Mouse (Mus musculus) ES-E14 (cell line): ENCODE data around the gene Rhob.
"Not testable (repeated sequence)": the region's sequence is repeated elsewhere in the genome, so short reads cannot be mapped to it uniquely, and the experiment has no call there.

Experiments
- HCFC1 ChIP-seq: IDR thresholded peaks from 2 replicates; pipeline ENCODE4 v1.6.1; 2012; ENCODE audit warnings: low read length, inconsistent platforms, borderline replicate concordance; ENCODE audit not compliant: insufficient read depth
- MAFK ChIP-seq: IDR thresholded peaks from 2 replicates; pipeline ENCODE4 v1.6.1; 2014; ENCODE audit warnings: mild to moderate bottlenecking, low read depth, low read length, inconsistent platforms; ENCODE audit not compliant: insufficient read depth
- ZNF384 ChIP-seq: IDR thresholded peaks from 2 replicates; pipeline ENCODE4 v1.6.1; 2012; ENCODE audit warnings: low read depth, low read length, inconsistent platforms

GRCm38 (mm10) chr12:8461575-8461974 is 38.2 kb downstream of the Rhob start:
- TF ChIP-seq MAFK, ZNF384, HCFC1: not testable (repeated sequence)
